Mouse (Mus musculus) gastrocnemius, postnatal 10 days (tissue): ENCODE data around the gene Gm28041. TPM values are rescaled to one million over a fixed set of nuclear protein-coding genes. Genes with fewer than 3 reads are reported as not detected.

Experiments
- total RNA-seq, 2 experiments: library from RNA; stranded (reverse); gene quantifications; 2 replicates each; pipeline ENCODE4 v1.2.3; 2021

Gene Gm28041
- total RNA-seq, 2 experiments from 2014 or later: not detected

Other genes with a start within 250 kb of the Gm28041 start
- 1 to 10 TPM; 1.4 to 2.1 TPM for gene Rsl1, start 202.6 kb downstream of the Gm28041 start, total RNA-seq
- under 1 TPM; 0.66 to 0.72 TPM for gene Zfp455, start 181.2 kb downstream of the Gm28041 start, total RNA-seq
- gene Zfp458, start 97.3 kb downstream of the Gm28041 start, total RNA-seq: 1 to 10 TPM; 1.9 to 2.3 TPM
- gene Zfp457, start 69.2 kb downstream of the Gm28041 start, total RNA-seq: 1 to 10 TPM; 1.4 to 1.7 TPM
- gene Zfp595, start 43.2 kb downstream of the Gm28041 start, total RNA-seq: 1 to 10 TPM; 1.5 to 2.0 TPM
- gene Gm28044, start 15.2 kb downstream of the Gm28041 start, total RNA-seq: under 1 TPM in 1 of 2 experiments, not detected in 1; 0.77 TPM
- 1 to 10 TPM; 1.1 to 1.2 TPM for gene Zfp953, start 15.1 kb downstream of the Gm28041 start, total RNA-seq
- under 1 TPM; 0.45 to 0.73 TPM for gene Zfp456, start 77 bp upstream of the Gm28041 start, total RNA-seq
- 1 to 10 TPM; 1.2 to 1.4 TPM for gene Zfp429, start 24.1 kb upstream of the Gm28041 start, total RNA-seq
- under 1 TPM; 0.23 to 0.32 TPM for gene Zfp459, start 45.7 kb upstream of the Gm28041 start, total RNA-seq
- gene Zfp874a, start 75.9 kb upstream of the Gm28041 start, total RNA-seq: 1 to 10 TPM; 3.9 to 4.1 TPM
- gene Zfp874b, start 108.5 kb upstream of the Gm28041 start, total RNA-seq: 1 to 10 TPM; 7.2 to 7.7 TPM
- 1 to 10 TPM; 3.6 to 5.0 TPM for gene Zfp58, start 124.8 kb upstream of the Gm28041 start, total RNA-seq
- not detected for gene Gm26965, start 150.4 kb upstream of the Gm28041 start, total RNA-seq
- gene Zfp87, start 150.4 kb upstream of the Gm28041 start, total RNA-seq: 1 to 10 TPM; 6.3 to 7.0 TPM
- gene Zfp748, start 178.1 kb upstream of the Gm28041 start, total RNA-seq: 1 to 10 TPM; 3.3 to 4.6 TPM
- 1 to 10 TPM; 3.3 to 3.7 TPM for gene Zfp729b, start 234.0 kb upstream of the Gm28041 start, total RNA-seq